16 mouse cellular contexts compared by ENCODE assay signal in genomic region chr13:46776636-46777305, GRCm38 (mm10). TPM values are rescaled to one million over a fixed set of nuclear protein-coding genes. Genes with fewer than 3 reads are reported as not detected.
DNase-seq lines count a peak whose midpoint lies in the region; ATAC-seq and TF ChIP-seq lines count a peak whose summit lies in the region.
"Had no signal": no experiment of that assay in that cellular context is flagged by ENCODE, and none has a peak within 500 bp of the region (broad histone marks: within the 10 kb centered on the region; RNA-seq: fewer than 3 reads in every experiment).

No protein-coding gene starts in this region.

- H3K9me3 ChIP-seq in lung, embryonic 16.5 days (ENCODE audit: control insufficient read depth, low read length), result no peaks in the 10 kb centered on the region; the same call in 1 of the 2 replicates
- no peaks in the 10 kb centered on the region for H3K9me3 ChIP-seq in kidney, postnatal 0 days (replicated peaks; ENCODE audit: low read length)
- no peaks in the 10 kb centered on the region for H3K9me3 ChIP-seq in limb, embryonic 10.5 days (replicated peaks)
- H3K9me3 ChIP-seq: G1E; hindbrain, embryonic 15.5 days; lung, embryonic 15.5 days had no signal

- H3K36me3 ChIP-seq in lung, embryonic 16.5 days (ENCODE audit: control insufficient read depth, insufficient read depth, low read length), result peaks cover 12% of the 10 kb centered on the region
- 0 out of 2 replicates have a peak, but pooled peaks cover 4% of the 10 kb centered on the region for H3K36me3 ChIP-seq in kidney, postnatal 0 days (ENCODE audit: insufficient read depth, low read length)
- peaks cover 61% of the 10 kb centered on the region for H3K36me3 ChIP-seq in small intestine, adult 2 months (ENCODE audit: control insufficient read depth, insufficient read depth, low read length)
- peaks cover 50% of the 10 kb centered on the region for H3K36me3 ChIP-seq in limb, embryonic 10.5 days
- H3K36me3 ChIP-seq: G1E had no signal

- ATAC-seq in cerebellum, adult (ENCODE audit: insufficient number of reproducible peaks, low FRiP score, low TSS enrichment), result 0 out of 2 replicates have a peak, but pooled peaks have one; percentile 26
- ATAC-seq in lung, embryonic 16.5 days (ENCODE audit: low read depth), result 0 out of 2 replicates have a peak, but pooled peaks have one; percentile 45
- ATAC-seq in kidney, postnatal 0 days (replicated peaks; ENCODE audit: low FRiP score, low read depth), result peak; percentile 73
- ATAC-seq in megakaryocyte progenitor cell, adult 5-6 weeks (replicated peaks; ENCODE audit: poor library complexity), result no peak
- ATAC-seq: activated CD4-positive, CD25-positive, alpha-beta regulatory T cell, adult 4 months; forebrain, postnatal 0 days had no signal

- 50% methylated on average over 14 of the region's 14 CpGs for WGBS in lung, embryonic 16.5 days
- 46% methylated on average over 14 of the region's 14 CpGs for WGBS in kidney, postnatal 0 days
- 68% methylated on average over 14 of the region's 14 CpGs for WGBS in small intestine, adult 2 months
- WGBS in limb, embryonic 10.5 days, result 77% methylated on average over 14 of the region's 14 CpGs

- H3K27me3 ChIP-seq in lung, embryonic 16.5 days (ENCODE audit: control insufficient read depth, insufficient read depth, low read depth, low read length), result no peaks in the 10 kb centered on the region
- H3K27me3 ChIP-seq in kidney, postnatal 0 days (ENCODE audit: insufficient read depth, low read length), result no peaks in the 10 kb centered on the region
- H3K27me3 ChIP-seq in small intestine, adult 2 months (ENCODE audit: control insufficient read depth, insufficient read depth, low read length), result no peaks in the 10 kb centered on the region
- H3K27me3 ChIP-seq in limb, embryonic 10.5 days (ENCODE audit: low read depth, poor library complexity, severe bottlenecking), result no peaks in the 10 kb centered on the region
- H3K27me3 ChIP-seq: hindbrain, embryonic 15.5 days; lung, embryonic 15.5 days had no signal

- H3K9ac ChIP-seq in lung, embryonic 16.5 days (ENCODE audit: low read length), result no peak overlapping the region
- no peak overlapping the region for H3K9ac ChIP-seq in kidney, postnatal 0 days (ENCODE audit: low read depth, low read length)
- H3K9ac ChIP-seq: forebrain, postnatal 0 days; hindbrain, embryonic 15.5 days; lung, embryonic 15.5 days had no signal

- no peak overlapping the region for H3K4me3 ChIP-seq in lung, embryonic 16.5 days (ENCODE audit: low read length)
- no peak overlapping the region for H3K4me3 ChIP-seq in kidney, postnatal 0 days (replicated peaks; ENCODE audit: low read depth, low read length)
- H3K4me3 ChIP-seq in small intestine, adult 2 months (ENCODE audit: low read depth, low read length), result no peak overlapping the region
- no peak overlapping the region for H3K4me3 ChIP-seq in limb, embryonic 10.5 days
- H3K4me3 ChIP-seq: hindbrain, embryonic 15.5 days; lung, embryonic 15.5 days had no signal

- no peak for TF ChIP-seq POLR2A in small intestine, adult 2 months (IDR thresholded peaks at IDR 0.05; ENCODE audit: low read depth, low read length)

- no peaks in the 10 kb centered on the region for H3K4me1 ChIP-seq in lung, embryonic 16.5 days (replicated peaks; ENCODE audit: control insufficient read depth, insufficient read depth, low read length)
- no peaks in the 10 kb centered on the region for H3K4me1 ChIP-seq in kidney, postnatal 0 days (replicated peaks; ENCODE audit: insufficient read depth, low read length)
- no peaks in the 10 kb centered on the region for H3K4me1 ChIP-seq in small intestine, adult 2 months (ENCODE audit: control insufficient read depth, insufficient read depth, insufficient read length, low read length)
- H3K4me1 ChIP-seq in limb, embryonic 10.5 days, result peaks cover 12% of the 10 kb centered on the region
- H3K4me1 ChIP-seq: hindbrain, embryonic 15.5 days had no signal

- H3K27ac ChIP-seq in lung, embryonic 16.5 days (ENCODE audit: low read length), result peak overlapping the region; percentile 38; the same call in 1 of the 2 replicates
- H3K27ac ChIP-seq in kidney, postnatal 0 days, result peak overlapping the region; percentile 78
- H3K27ac ChIP-seq in small intestine, adult 2 months (ENCODE audit: insufficient read depth, low read depth, low read length), result 0 out of 2 replicates have a peak overlapping the region, but pooled peaks have one; percentile 22
- H3K27ac ChIP-seq in limb, embryonic 10.5 days, result no peak overlapping the region
- H3K27ac ChIP-seq: hindbrain, embryonic 15.5 days; lung, embryonic 15.5 days had no signal

- no peak for DNase-seq in cerebellum, adult 9-10 months
- no peak for DNase-seq in lung, postnatal 25 days (ENCODE audit: low spot score)
- peak; percentile 56 for DNase-seq in kidney, postnatal 0 days (ENCODE audit: low spot score)
- no peak for DNase-seq in limb, embryonic 10.5 days (ENCODE audit: low spot score)
- DNase-seq: forebrain, postnatal 0 days; layer of hippocampus, adult 9-11 months; left cerebral cortex, postnatal 4 days; right cerebral cortex, postnatal 4 days had no signal

- no peak overlapping the region for H3K4me2 ChIP-seq in lung, embryonic 16.5 days (ENCODE audit: low read depth, low read length)
- H3K4me2 ChIP-seq in kidney, postnatal 0 days (ENCODE audit: low read length), result peak overlapping the region; percentile 23; the same call in 1 of the 2 replicates
- H3K4me2 ChIP-seq: hindbrain, embryonic 15.5 days; lung, embryonic 15.5 days had no signal

- no peak for TF ChIP-seq CTCF in kidney, postnatal 0 days (IDR thresholded peaks at IDR 0.05; ENCODE audit: low read depth)
- TF ChIP-seq CTCF in small intestine, adult 2 months (IDR thresholded peaks at IDR 0.05; ENCODE audit: extremely low read depth, insufficient read length, insufficient replicate concordance, low read depth, low read length), result no peak

RNA-seq across cellular contexts. Expression of gene Nup153, which starts 49.0 kb away (rescaled TPM):
- polyA plus RNA-seq in lung, embryonic 16.5 days (2015; fragmentation: Nextera tagmentation; extraction: Ambion mirVana), result 18.1 and 20.6 TPM in 2 replicates
- polyA plus RNA-seq in kidney, postnatal 0 days (2015; fragmentation: Nextera tagmentation; extraction: Ambion mirVana), result 15.3 and 17.7 TPM in 2 replicates
- 23.0 and 32.5 TPM in 2 replicates for polyA plus RNA-seq in small intestine, adult 2 months (2012; rRNA removed)
- 96.9 and 126 TPM in 2 replicates for total RNA-seq in megakaryocyte progenitor cell, adult 5-6 weeks (2015)
- total RNA-seq in megakaryocyte progenitor cell, adult 5-6 weeks (2017), result 67.7 and 72.3 TPM in 2 replicates
- polyA plus RNA-seq in limb, embryonic 10.5 days (2016; fragmentation: Nextera tagmentation; extraction: Ambion mirVana), result 37.6 and 39.7 TPM in 2 replicates
